Comparison of ENCODE assay signal across 9 mouse cellular contexts in the genomic region with DNA sequence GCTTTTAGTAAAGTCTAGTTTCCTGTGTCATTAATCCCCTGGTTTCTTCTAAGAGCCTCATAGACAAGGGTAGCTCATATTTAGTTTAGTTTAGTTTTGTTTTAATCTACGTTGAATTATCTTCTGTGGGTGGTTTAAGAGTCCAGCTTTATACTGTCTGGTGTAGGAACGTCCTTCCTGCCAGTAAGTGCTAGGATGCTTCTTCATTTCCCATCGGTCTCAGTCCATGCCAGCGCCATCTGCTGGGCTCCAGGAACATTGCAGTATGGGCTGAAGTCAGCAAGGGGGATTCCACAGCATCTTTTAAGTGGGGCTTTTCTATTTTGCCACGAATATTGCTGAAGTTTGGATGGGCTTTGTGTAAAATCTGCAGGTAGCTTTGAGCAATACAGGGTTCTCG. TPM values are rescaled to one million over a fixed set of nuclear protein-coding genes. Genes with fewer than 3 reads are reported as not detected.
A peak's percentile ranks its signal among the peaks of the same experiment; 100 is the strongest.
DNase-seq lines count a peak whose midpoint lies in the region; ATAC-seq lines count a peak whose summit lies in the region.
"Had no signal": no experiment of that assay in that cellular context is flagged by ENCODE, and none has a peak within 500 bp of the region (broad histone marks: within the 10 kb centered on the region; RNA-seq: fewer than 3 reads in every experiment).

No protein-coding gene starts in this region.

- H3K4me3 ChIP-seq in lung, embryonic 16.5 days (ENCODE audit: low read length) = no peak overlapping the region
- H3K4me3 ChIP-seq: neural tube, embryonic 12.5 days had no signal

- H3K27me3 ChIP-seq in lung, embryonic 16.5 days (ENCODE audit: control insufficient read depth, insufficient read depth, low read depth, low read length) = no peaks in the 10 kb centered on the region
- H3K27me3 ChIP-seq: neural tube, embryonic 12.5 days had no signal

- H3K4me1 ChIP-seq in lung, embryonic 16.5 days (replicated peaks; ENCODE audit: control insufficient read depth, insufficient read depth, low read length) = no peaks in the 10 kb centered on the region; the same call in 1 of the 2 replicates

- 24% methylated on average over 6 of the region's 6 CpGs for WGBS in lung, embryonic 16.5 days

- no peaks in the 10 kb centered on the region for H3K9me3 ChIP-seq in lung, embryonic 16.5 days (ENCODE audit: control insufficient read depth, low read length)
- H3K9me3 ChIP-seq: neural tube, embryonic 12.5 days had no signal

- H3K27ac ChIP-seq in lung, embryonic 16.5 days (ENCODE audit: low read length) = no peak overlapping the region
- H3K27ac ChIP-seq: neural tube, embryonic 12.5 days had no signal

- peak; percentile 45; the same call in 1 of the 2 replicates for ATAC-seq in lung, embryonic 16.5 days (ENCODE audit: low read depth)

- H3K36me3 ChIP-seq in lung, embryonic 16.5 days (ENCODE audit: control insufficient read depth, insufficient read depth, low read length) = no peaks in the 10 kb centered on the region
- H3K36me3 ChIP-seq: neural tube, embryonic 12.5 days had no signal

- DNase-seq in urinary bladder, adult 2 months (ENCODE audit: low spot score) = peak; percentile 26
- DNase-seq in urinary bladder, postnatal 10 days (ENCODE audit: low spot score) = no peak
- DNase-seq in cerebellum, postnatal 25 days = peak; percentile 63 to 74
- DNase-seq in gastrocnemius, postnatal 10 days = peak; percentile 60
- DNase-seq in layer of hippocampus, adult 11-12 months (ENCODE audit: low spot score) = peak; percentile 42
- peak; percentile 50 for DNase-seq in ovary, postnatal 36 days (ENCODE audit: low spot score)
- peak; percentile 61 for DNase-seq in thymus, postnatal 14 days

- H3K4me2 ChIP-seq in lung, embryonic 16.5 days (ENCODE audit: low read depth, low read length) = no peak overlapping the region
- H3K4me2 ChIP-seq: neural tube, embryonic 12.5 days had no signal

- no peak overlapping the region for H3K9ac ChIP-seq in lung, embryonic 16.5 days (ENCODE audit: low read length)
- H3K9ac ChIP-seq: neural tube, embryonic 12.5 days had no signal

RNA-seq across cellular contexts. Expression of a gene that starts 49.2 kb away (rescaled TPM):
- polyA plus RNA-seq in urinary bladder, adult 2 months (2012; rRNA removed) = 8.7 and 9.9 TPM in 2 replicates
- total RNA-seq in gastrocnemius, postnatal 10 days (2021) = 1 to 10 TPM; 3.0 to 3.4 TPM
- 47.2 and 54.6 TPM in 2 replicates for polyA plus RNA-seq in lung, embryonic 16.5 days (2015; fragmentation: Nextera tagmentation; extraction: Ambion mirVana)
